Mouse (Mus musculus) intestine, embryonic 16.5 days (tissue): ENCODE measurements around the gene Vmn1r63. TPM values are rescaled to one million over a fixed set of nuclear protein-coding genes. Genes with fewer than 3 reads are reported as not detected.
"Not testable (repeated sequence)": the region's sequence is repeated elsewhere in the genome, so short reads cannot be mapped to it uniquely, and the experiment has no call there.

Experiments
- ATAC-seq: fragments of 200-750 bp; cut with Nextera tagmentation; 2 replicates; pipeline ENCODE4 v1.8.0; 2017; ENCODE audit warnings: moderate TSS enrichment, moderate library complexity
- H3K27ac ChIP-seq: fragments of 300-500 bp; sonication (generic); 2 replicates; pipeline ENCODE4 v1.5.1; 2014; ENCODE audit warnings: mild to moderate bottlenecking, low read length
- H3K27me3 ChIP-seq: fragments of 300-500 bp; sonication (generic); replicated peaks from 2 replicates; pipeline ENCODE4 v1.6.1; 2014; ENCODE audit warnings: low read length, control low read depth, mixed read lengths; ENCODE audit not compliant: control insufficient read depth, insufficient read depth
- H3K36me3 ChIP-seq: fragments of 300-500 bp; sonication (generic); 2 replicates; pipeline ENCODE4 v1.6.1; 2014; ENCODE audit warnings: low read length, control low read depth; ENCODE audit not compliant: control insufficient read depth, insufficient read depth
- H3K4me1 ChIP-seq: fragments of 300-500 bp; sonication (generic); 2 replicates; pipeline ENCODE4 v1.6.1; 2014; ENCODE audit warnings: low read length, control low read depth, mixed read lengths; ENCODE audit not compliant: control insufficient read depth, insufficient read depth
- H3K4me2 ChIP-seq: fragments of 300-500 bp; sonication (generic); 2 replicates; pipeline ENCODE4 v1.6.1; 2014; ENCODE audit warnings: low read depth, low read length, control low read depth
- H3K4me3 ChIP-seq: fragments of 300-500 bp; sonication (generic); 2 replicates; pipeline ENCODE4 v1.5.1; 2014; ENCODE audit warnings: mild to moderate bottlenecking, low read length
- H3K9ac ChIP-seq: fragments of 300-500 bp; sonication (generic); 2 replicates; pipeline ENCODE4 v1.6.1; 2014; ENCODE audit warnings: low read depth, low read length
- H3K9me3 ChIP-seq: fragments of 300-500 bp; sonication (generic); 2 replicates; pipeline ENCODE4 v1.6.1; 2016; ENCODE audit warnings: low read length, control low read depth; ENCODE audit not compliant: control insufficient read depth
- WGBS: fragments of 180-500 bp; shearing (Covaris S2); extraction: QIAGEN DNeasy Blood & Tissue Kit; methylation state at CpG from one replicate; pipeline ENCODE4 v1.1.7; 2014; 5-methylcytosine and 5-hydroxymethylcytosine counted together
- polyA plus RNA-seq: library from polyadenylated mRNA; unstranded; fragments of >200 nt; fragmentation: Nextera tagmentation; extraction: Ambion mirVana; gene quantifications from 2 replicates; pipeline ENCODE4 v1.2.1, GENCODE M21; 2015

Gene Vmn1r63
- not detected in 2 replicates for polyA plus RNA-seq

DNA sequence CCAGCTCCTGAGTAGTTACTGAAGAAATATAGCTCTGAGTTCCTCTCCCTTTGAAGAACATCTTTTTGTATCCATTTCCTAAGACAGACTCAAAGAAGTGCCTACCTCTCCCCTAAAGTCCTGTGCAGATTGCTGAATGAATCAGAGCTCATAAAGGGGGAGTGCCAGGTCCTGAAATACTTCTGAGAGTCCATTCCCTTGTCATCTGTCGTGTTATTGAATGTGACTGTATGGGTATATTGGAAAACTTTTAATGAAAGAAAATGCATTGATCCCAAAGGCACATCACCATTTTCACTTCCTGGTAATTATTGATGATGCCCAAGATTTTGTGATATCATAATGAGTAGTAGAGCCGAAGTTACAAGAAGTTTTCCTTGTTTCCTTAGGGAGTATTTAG lies at the start of gene Vmn1r63:
Gene Vmn1r63, minus strand, starts transcription at position 101 of the 400 bp plus-strand sequence.
- WGBS = no CpG with 5 or more reads among the region's 2 CpGs
- H3K36me3 ChIP-seq, H3K9me3 ChIP-seq, ATAC-seq, H3K4me1 ChIP-seq, H3K27me3 ChIP-seq, H3K9ac ChIP-seq, H3K4me3 ChIP-seq, H3K4me2 ChIP-seq, H3K27ac ChIP-seq: not testable (repeated sequence)

Other genes with a start within 250 kb of the Vmn1r63 start
- gene Vmn1r61, start 192.2 kb downstream of the Vmn1r63 start, polyA plus RNA-seq = not detected in 2 replicates
- gene Vmn1r62, start 131.8 kb downstream of the Vmn1r63 start, polyA plus RNA-seq = not detected in 2 replicates
- gene Vmn1r64, start 79.1 kb upstream of the Vmn1r63 start, polyA plus RNA-seq = not detected in 2 replicates
- not detected in 2 replicates for gene Vmn1r65, start 205.6 kb upstream of the Vmn1r63 start, polyA plus RNA-seq
- gene Nlrp4c, start 239.7 kb upstream of the Vmn1r63 start, polyA plus RNA-seq = not detected in 2 replicates